Mouse (Mus musculus): ENCODE data around the gene H1foo. TPM values are rescaled to one million over a fixed set of nuclear protein-coding genes. Genes with fewer than 3 reads are reported as not detected.

H1foo gene
- total RNA-seq (2014; rRNA removed; ENCODE audit: low replicate concordance) (not detected in 2 replicates), polyA plus RNA-seq (2015; fragmentation: Nextera tagmentation; extraction: Ambion mirVana) (not detected in 2 replicates)

GRCm38 (mm10) chr6:115944638-115945037, at the start of gene H1foo:
Gene H1foo, plus strand, starts transcription at chr6:115944938.
- H3K4me1 ChIP-seq (ENCODE audit: control insufficient read depth, insufficient read depth) = peaks cover 31% of the 10 kb centered on the region
- no peak within 1 kb of the TSS for H3K4me2 ChIP-seq (ENCODE audit: low read depth, low read length)
- no peaks in the 10 kb centered on the region for H3K36me3 ChIP-seq (replicated peaks; ENCODE audit: control insufficient read depth, insufficient read depth, low read length)
- TF ChIP-seq EP300 (IDR thresholded peaks at IDR 0.05; ENCODE audit: low read depth) (no peak), CTCF (IDR thresholded peaks at IDR 0.05; ENCODE audit: low read depth) (no peak)
- ATAC-seq (ENCODE audit: insufficient read depth, low read depth) (no peak), DNase-seq (ENCODE audit: low spot score) (no peak)
- no peak within 1 kb of the TSS for H3K4me3 ChIP-seq (ENCODE audit: low read depth, low read length)
- H3K27ac ChIP-seq (ENCODE audit: low read depth) = no peak within 1 kb of the TSS
- no peaks in the 10 kb centered on the region for H3K27me3 ChIP-seq (ENCODE audit: control insufficient read depth, insufficient read depth, low read length)
- no peak within 1 kb of the TSS for H3K9ac ChIP-seq (replicated peaks; ENCODE audit: low read depth, low read length)
- WGBS = 92% methylated on average over 5 of the region's 5 CpGs
- no peaks in the 10 kb centered on the region for H3K9me3 ChIP-seq (replicated peaks; ENCODE audit: control insufficient read depth, low read length)

GRCm38 (mm10) chr6:115896346-115896745, 48.4 kb upstream of the H1foo start:
- DNase-seq (ENCODE audit: low spot score) = no peak
- TF ChIP-seq CTCF (IDR thresholded peaks at IDR 0.05; ENCODE audit: low read depth) (no peak), EP300 (IDR thresholded peaks at IDR 0.05; ENCODE audit: low read depth) (no peak)
- 80% methylated on average over 1 of the region's 1 CpGs for WGBS

GRCm38 (mm10) chr6:115897117-115897516, 47.6 kb upstream of the H1foo start:
- ATAC-seq (ENCODE audit: insufficient read depth, low read depth) (no peak), DNase-seq (ENCODE audit: low spot score) (no peak)
- no peak overlapping the region for H3K4me3 ChIP-seq (ENCODE audit: low read depth, low read length)
- no peaks in the 10 kb centered on the region for H3K9me3 ChIP-seq (replicated peaks; ENCODE audit: control insufficient read depth, low read length)
- no peaks in the 10 kb centered on the region for H3K27me3 ChIP-seq (ENCODE audit: control insufficient read depth, insufficient read depth, low read length)
- H3K4me1 ChIP-seq (ENCODE audit: control insufficient read depth, insufficient read depth) = peaks cover 3% of the 10 kb centered on the region; the same call in 1 of the 2 replicates
- H3K9ac ChIP-seq (replicated peaks; ENCODE audit: low read depth, low read length) = no peak overlapping the region
- TF ChIP-seq CTCF (IDR thresholded peaks at IDR 0.05; ENCODE audit: low read depth) = no peak
- TF ChIP-seq EP300 (IDR thresholded peaks at IDR 0.05; ENCODE audit: low read depth) = no peak
- H3K36me3 ChIP-seq (replicated peaks; ENCODE audit: control insufficient read depth, insufficient read depth, low read length) = peaks cover 22% of the 10 kb centered on the region
- 0 out of 2 replicates have a peak overlapping the region, but pooled peaks have one; percentile 36 for H3K27ac ChIP-seq (ENCODE audit: low read depth)
- 53% methylated on average over 4 of the region's 4 CpGs for WGBS
- no peak overlapping the region for H3K4me2 ChIP-seq (ENCODE audit: low read depth, low read length)

More at GRCm38 (mm10) chr6:115896346-115896745, 48.4 kb upstream of the H1foo start:
- Histone ChIP-seq H3K27me3 (ENCODE audit: control insufficient read depth, insufficient read depth, low read length) (no peaks in the 10 kb centered on the region), H3K4me2 (ENCODE audit: low read depth, low read length) (no peak overlapping the region), H3K9me3 (replicated peaks; ENCODE audit: control insufficient read depth, low read length) (no peaks in the 10 kb centered on the region), H3K4me1 (ENCODE audit: control insufficient read depth, insufficient read depth) (peaks cover 5% of the 10 kb centered on the region; the same call in 1 of the 2 replicates), H3K27ac (ENCODE audit: low read depth) (0 out of 2 replicates have a peak overlapping the region, but pooled peaks have one; percentile 36), H3K36me3 (replicated peaks; ENCODE audit: control insufficient read depth, insufficient read depth, low read length) (peaks cover 22% of the 10 kb centered on the region), H3K4me3 (ENCODE audit: low read depth, low read length) (no peak overlapping the region), H3K9ac (replicated peaks; ENCODE audit: low read depth, low read length) (no peak overlapping the region)
- no peak for ATAC-seq (ENCODE audit: insufficient read depth, low read depth)

- H3K9me3 ChIP-seq (replicated peaks; ENCODE audit: control insufficient read depth, low read length) = no peaks in the 10 kb centered on the region
- ATAC-seq (ENCODE audit: insufficient read depth, low read depth) = no peak
- no peak overlapping the region for H3K27ac ChIP-seq (ENCODE audit: low read depth)
- H3K27me3 ChIP-seq (ENCODE audit: control insufficient read depth, insufficient read depth, low read length) = no peaks in the 10 kb centered on the region
- 84% methylated on average over 7 of the region's 7 CpGs for WGBS
- H3K4me1 ChIP-seq (ENCODE audit: control insufficient read depth, insufficient read depth) = peaks cover 3% of the 10 kb centered on the region; the same call in 1 of the 2 replicates
- no peak overlapping the region for H3K4me2 ChIP-seq (ENCODE audit: low read depth, low read length)
- DNase-seq (ENCODE audit: low spot score) = no peak
- TF ChIP-seq EP300 (IDR thresholded peaks at IDR 0.05; ENCODE audit: low read depth) (no peak), CTCF (IDR thresholded peaks at IDR 0.05; ENCODE audit: low read depth) (no peak)
- H3K9ac ChIP-seq (replicated peaks; ENCODE audit: low read depth, low read length) = no peak overlapping the region
- peaks cover 21% of the 10 kb centered on the region; the same call in 1 of the 2 replicates for H3K36me3 ChIP-seq (replicated peaks; ENCODE audit: control insufficient read depth, insufficient read depth, low read length)
- H3K4me3 ChIP-seq (ENCODE audit: low read depth, low read length) = no peak overlapping the region
These were observed 46.7 kb upstream of the H1foo start for GRCm38 (mm10) chr6:115897926-115898520.

GRCm38 (mm10) chr6:115901062-115901461, 43.7 kb upstream of the H1foo start:
- ATAC-seq (ENCODE audit: insufficient read depth, low read depth) = peak; percentile 79
- Histone ChIP-seq H3K36me3 (replicated peaks; ENCODE audit: control insufficient read depth, insufficient read depth, low read length) (0 out of 2 replicates have a peak, but pooled peaks cover 3% of the 10 kb centered on the region), H3K4me3 (ENCODE audit: low read depth, low read length) (no peak overlapping the region), H3K9ac (replicated peaks; ENCODE audit: low read depth, low read length) (no peak overlapping the region), H3K4me2 (ENCODE audit: low read depth, low read length) (no peak overlapping the region), H3K27ac (ENCODE audit: low read depth) (peak overlapping the region; percentile 76), H3K9me3 (replicated peaks; ENCODE audit: control insufficient read depth, low read length) (no peaks in the 10 kb centered on the region), H3K27me3 (ENCODE audit: control insufficient read depth, insufficient read depth, low read length) (no peaks in the 10 kb centered on the region), H3K4me1 (ENCODE audit: control insufficient read depth, insufficient read depth) (peaks cover 8% of the 10 kb centered on the region; the same call in 1 of the 2 replicates)
- WGBS = 7% methylated on average over 3 of the region's 3 CpGs
- TF ChIP-seq EP300 (IDR thresholded peaks at IDR 0.05; ENCODE audit: low read depth) (peak; percentile 73; the same call in 1 of the 2 replicates), CTCF (IDR thresholded peaks at IDR 0.05; ENCODE audit: low read depth) (peak; percentile 91)
- DNase-seq (ENCODE audit: low spot score) = peak; percentile 88

Measured in heart, postnatal 0 days (tissue).